Mouse (Mus musculus): Measurements from ENCODE around the gene Dnajb2.

The Dnajb2 gene

DNA sequence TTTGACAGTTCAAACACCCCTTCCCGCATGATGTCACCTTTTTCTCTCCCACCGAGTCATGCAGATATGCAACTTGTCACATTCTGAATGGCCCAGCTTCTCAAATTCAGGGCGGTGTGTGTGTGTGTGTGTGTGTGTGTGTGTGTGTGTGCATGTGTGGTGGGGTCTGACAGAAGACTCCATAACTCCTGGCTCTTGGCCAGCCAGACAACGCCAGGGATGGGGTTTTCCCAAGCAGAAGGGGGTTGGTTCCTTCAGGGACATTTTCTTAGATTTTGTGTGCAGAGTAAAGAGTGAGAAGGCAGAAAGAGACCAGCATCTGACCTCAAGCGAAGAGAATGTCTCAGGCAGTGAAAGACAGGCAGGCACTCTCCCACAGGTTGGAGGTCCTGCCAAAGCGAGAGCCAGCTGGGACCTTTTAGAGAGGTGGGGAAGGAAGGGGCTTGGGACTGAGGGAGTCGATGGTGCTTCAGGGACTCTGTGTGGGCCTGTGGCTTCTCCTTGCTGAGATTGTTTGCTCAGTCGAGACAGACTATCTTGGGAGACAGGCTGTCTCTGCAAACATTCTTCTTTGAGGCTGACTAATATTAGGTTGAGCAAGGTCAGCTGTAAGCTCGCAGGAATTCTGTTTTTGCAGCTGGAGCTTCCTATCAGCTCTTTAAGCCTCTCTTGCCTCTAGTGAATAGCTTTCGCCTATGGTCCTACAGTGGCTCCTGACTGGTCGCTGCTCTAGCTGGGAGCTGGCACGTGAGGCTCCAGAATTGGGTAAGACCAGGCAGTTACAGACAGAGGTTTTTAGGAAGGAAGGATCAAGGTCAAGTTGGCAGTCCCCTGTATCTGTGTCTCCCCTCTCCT is 56.5 kb downstream of the Dnajb2 start:
- DNase-seq (ENCODE audit: inconsistent ontology term) = peak; percentile 33

DNA sequence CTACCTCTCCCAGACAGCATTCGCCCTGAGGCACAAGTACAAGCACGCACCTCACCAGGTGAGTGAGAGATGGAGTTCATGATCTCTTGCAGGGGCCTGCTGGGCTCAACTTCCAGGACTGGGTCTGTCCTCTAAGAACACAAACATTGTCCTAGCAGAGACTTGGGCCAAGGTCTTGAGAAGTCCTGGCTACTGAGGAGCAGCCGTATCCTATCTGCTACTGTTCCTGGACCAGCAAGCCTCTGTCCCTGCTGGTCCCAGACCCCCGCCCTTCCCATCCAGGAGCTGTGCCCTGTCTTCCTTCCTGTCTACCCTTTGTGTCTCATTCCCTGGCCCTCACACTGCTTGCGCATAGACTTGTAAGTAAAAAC is 57.1 kb downstream of the Dnajb2 start:
- no peak for DNase-seq (ENCODE audit: inconsistent ontology term)

DNA sequence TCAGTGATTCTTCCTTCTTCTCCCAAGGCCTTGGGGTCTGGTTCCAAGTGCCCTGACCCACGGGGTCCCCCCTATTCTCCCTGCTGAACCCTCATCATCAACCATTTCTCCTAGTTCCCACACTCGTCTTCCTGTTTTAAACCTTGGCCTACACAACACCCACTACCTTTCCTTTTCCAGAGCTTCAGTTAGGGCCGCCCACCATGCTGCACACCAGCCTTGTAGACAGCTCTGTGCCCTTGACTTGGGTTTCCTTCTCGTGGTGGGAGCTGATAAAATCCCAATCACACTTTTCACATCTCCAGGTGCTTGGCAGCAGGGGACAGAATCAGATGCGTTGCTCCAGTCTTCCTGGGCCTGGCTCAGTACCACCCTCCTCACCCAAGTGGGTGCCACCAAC is 58.1 kb downstream of the Dnajb2 start:
- no peak for DNase-seq (ENCODE audit: inconsistent ontology term)

All from Muller cell, postnatal 12 days (primary cell).